Mouse (Mus musculus): ENCODE measurements around the gene Ggct.

GRCm38 (mm10) chr6:55014184-55014583 lies 21.4 kb upstream of the Ggct start:
- TF ChIP-seq CTCF (IDR thresholded peaks at IDR 0.05; ENCODE audit: extremely low read depth, insufficient read depth, insufficient read length, insufficient replicate concordance) (no peak), POLR2A (IDR thresholded peaks at IDR 0.05; ENCODE audit: low read depth, low read length) (no peak)

All from spleen, adult 2 months (tissue).